Comparison of ENCODE assay signal across 8 mouse cellular contexts in genomic region chr8:81342236-81342998, GRCm38 (mm10). TPM values are rescaled to one million over a fixed set of nuclear protein-coding genes. Genes with fewer than 3 reads are reported as not detected.
DNase-seq lines count a peak whose midpoint lies in the region; ATAC-seq and TF ChIP-seq lines count a peak whose summit lies in the region.

Gene Inpp4b (plus strand): TSS chr8:81342556.

- DNase-seq in 3134 (ENCODE audit: extremely low read depth, insufficient read length, low spot score) (peak; percentile 4), liver (peak; percentile 53)
- DNase-seq in adrenal gland, postnatal 36 days, result peak; percentile 79 to 83
- peak; percentile 85 for DNase-seq in heart, embryonic 10.5 days (ENCODE audit: low spot score)
- peak; percentile 68 for DNase-seq in midbrain, postnatal 0 days (ENCODE audit: low spot score)
- peak; percentile 47 to 71 for DNase-seq in spleen, postnatal 10 days (ENCODE audit: low spot score in 2 of 2)

- WGBS in embryonic facial prominence, embryonic 13.5 days, result under 1% methylated on average over 42 of the region's 46 CpGs
- WGBS in heart, embryonic 10.5 days, result under 1% methylated on average over 45 of the region's 46 CpGs
- under 1% methylated on average over 46 of the region's 46 CpGs for WGBS in kidney, embryonic 14.5 days
- under 1% methylated on average over 44 of the region's 46 CpGs for WGBS in midbrain, postnatal 0 days

- peak within 1 kb of the TSS; percentile 95 for H3K4me2 ChIP-seq in embryonic facial prominence, embryonic 13.5 days
- H3K4me2 ChIP-seq in kidney, embryonic 14.5 days (replicated peaks; ENCODE audit: low read depth, low read length), result peak within 1 kb of the TSS; percentile 94
- H3K4me2 ChIP-seq in midbrain, postnatal 0 days (ENCODE audit: low read depth, low read length, poor library complexity, severe bottlenecking), result peak within 1 kb of the TSS; percentile 80

- H3K4me1 ChIP-seq in embryonic facial prominence, embryonic 13.5 days, result 0 out of 2 replicates have a peak, but pooled peaks cover 4% of the 10 kb centered on the region
- H3K4me1 ChIP-seq in heart, embryonic 10.5 days, result peaks cover 12% of the 10 kb centered on the region
- 0 out of 2 replicates have a peak, but pooled peaks cover 2% of the 10 kb centered on the region for H3K4me1 ChIP-seq in kidney, embryonic 14.5 days (ENCODE audit: control insufficient read depth, insufficient read depth, low read length)
- peaks cover 3% of the 10 kb centered on the region; the same call in 1 of the 2 replicates for H3K4me1 ChIP-seq in midbrain, postnatal 0 days (ENCODE audit: insufficient read depth, low read length)

- no peaks in the 10 kb centered on the region for H3K36me3 ChIP-seq in embryonic facial prominence, embryonic 13.5 days
- H3K36me3 ChIP-seq in heart, embryonic 10.5 days, result no peaks in the 10 kb centered on the region
- H3K36me3 ChIP-seq in kidney, embryonic 14.5 days (ENCODE audit: control insufficient read depth, insufficient read depth, low read length), result no peaks in the 10 kb centered on the region
- H3K36me3 ChIP-seq in midbrain, postnatal 0 days (ENCODE audit: insufficient read depth, low read length), result no peaks in the 10 kb centered on the region

- no peaks in the 10 kb centered on the region; the same call in 1 of the 2 replicates for H3K9me3 ChIP-seq in embryonic facial prominence, embryonic 13.5 days
- H3K9me3 ChIP-seq in heart, embryonic 10.5 days, result no peaks in the 10 kb centered on the region
- no peaks in the 10 kb centered on the region for H3K9me3 ChIP-seq in kidney, embryonic 14.5 days (ENCODE audit: control insufficient read depth, low read length)
- H3K9me3 ChIP-seq in midbrain, postnatal 0 days (ENCODE audit: low read length), result 0 out of 2 replicates have a peak, but pooled peaks cover 7% of the 10 kb centered on the region

- ATAC-seq in embryonic facial prominence, embryonic 13.5 days (ENCODE audit: insufficient number of reproducible peaks, insufficient read depth, low FRiP score, low TSS enrichment, low read depth), result peak; percentile 65
- ATAC-seq in kidney, embryonic 14.5 days (ENCODE audit: low FRiP score, low TSS enrichment), result peak; percentile 84
- ATAC-seq in midbrain, postnatal 0 days (ENCODE audit: low FRiP score), result peak; percentile 81

- H3K27me3 ChIP-seq in embryonic facial prominence, embryonic 13.5 days, result peaks cover 8% of the 10 kb centered on the region
- H3K27me3 ChIP-seq in heart, embryonic 10.5 days (ENCODE audit: insufficient read depth, poor library complexity, severe bottlenecking), result peaks cover 38% of the 10 kb centered on the region
- no peaks in the 10 kb centered on the region for H3K27me3 ChIP-seq in kidney, embryonic 14.5 days (ENCODE audit: control insufficient read depth, insufficient read depth, low read length)
- no peaks in the 10 kb centered on the region for H3K27me3 ChIP-seq in midbrain, postnatal 0 days (ENCODE audit: insufficient read depth, low read length)

- H3K4me3 ChIP-seq in embryonic facial prominence, embryonic 13.5 days, result peak within 1 kb of the TSS; percentile 60
- H3K4me3 ChIP-seq in heart, embryonic 10.5 days, result peak within 1 kb of the TSS; percentile 77
- H3K4me3 ChIP-seq in kidney, embryonic 14.5 days (ENCODE audit: low read length), result peak within 1 kb of the TSS; percentile 58
- H3K4me3 ChIP-seq in midbrain, postnatal 0 days (ENCODE audit: low read depth, low read length), result peak within 1 kb of the TSS; percentile 70

- no peak within 1 kb of the TSS for H3K27ac ChIP-seq in embryonic facial prominence, embryonic 13.5 days
- peak within 1 kb of the TSS; percentile 74 for H3K27ac ChIP-seq in heart, embryonic 10.5 days
- H3K27ac ChIP-seq in kidney, embryonic 14.5 days (ENCODE audit: low read depth, low read length), result no peak within 1 kb of the TSS
- peak within 1 kb of the TSS; percentile 77 for H3K27ac ChIP-seq in midbrain, postnatal 0 days (ENCODE audit: low read depth, low read length)

- H3K9ac ChIP-seq in embryonic facial prominence, embryonic 13.5 days, result peak within 1 kb of the TSS; percentile 69
- H3K9ac ChIP-seq in kidney, embryonic 14.5 days (ENCODE audit: low read depth, low read length), result peak within 1 kb of the TSS; percentile 53
- peak within 1 kb of the TSS; percentile 59 for H3K9ac ChIP-seq in midbrain, postnatal 0 days (replicated peaks; ENCODE audit: low read length, poor library complexity, severe bottlenecking)

- TF ChIP-seq CTCF in midbrain, postnatal 0 days (IDR thresholded peaks at IDR 0.05), result no peak; the same call in 1 of the 2 replicates

RNA-seq across cellular contexts. Expression of gene Inpp4b, which starts in this region (rescaled TPM):
- 1 to 10 TPM; 6.6 to 6.9 TPM for total RNA-seq in adrenal gland, postnatal 36 days (2021)
- polyA plus RNA-seq in embryonic facial prominence, embryonic 13.5 days (2015; fragmentation: Nextera tagmentation; extraction: Ambion mirVana), result 13.3 and 14.1 TPM in 2 replicates
- polyA plus RNA-seq in heart, embryonic 10.5 days (2016; fragmentation: Nextera tagmentation; extraction: Ambion mirVana), result 6.0 and 10.8 TPM in 2 replicates
- 5.2 and 12.3 TPM in 2 replicates for polyA plus RNA-seq in kidney, embryonic 14.5 days (2014; fragmentation: Nextera tagmentation; extraction: Ambion mirVana)
- total RNA-seq in midbrain, postnatal 0 days (2014; rRNA removed), result 14.6 and 16.1 TPM in 2 replicates
- polyA plus RNA-seq in midbrain, postnatal 0 days (2015; fragmentation: Nextera tagmentation; extraction: Ambion mirVana), result 9.9 and 11.2 TPM in 2 replicates

Comparison
In these comparisons a context has a peak if more than half of its experiments do, and no peak if none do; other contexts are left out.
1. DNase-seq: peak in every context shown above with its lines; median percentile 85 in heart, embryonic 10.5 days; 81 in adrenal gland, postnatal 36 days; 68 in midbrain, postnatal 0 days; 59 in spleen, postnatal 10 days; 53 in liver; 4 in 3134.
2. H3K27ac ChIP-seq: peak in heart, embryonic 10.5 days (single experiment) and midbrain, postnatal 0 days (single experiment); none in embryonic facial prominence, embryonic 13.5 days (single experiment) and kidney, embryonic 14.5 days (single experiment).
3. Peak in every context shown above with its lines, with median percentiles within 50 percentile points of each other: ATAC-seq, H3K4me2 ChIP-seq, H3K4me3 ChIP-seq and H3K9ac ChIP-seq.